Mouse (Mus musculus) brain, embryonic 18.5 days (tissue): ENCODE results near the gene Ptbp2.

Source experiments
- DNase-seq: peaks from one replicate; pipeline ENCODE4 v3.0.0-alpha.2; 2012; ENCODE audit warnings: low read depth, low spot score

Gene Ptbp2

GRCm38 (mm10) chr3:119684741-119685140 lies 99.5 kb downstream of the Ptbp2 start:
- peak; percentile 32 for DNase-seq
